ENCODE assay signal across 15 mouse cellular contexts in genomic region chr6:103699482-103699881, GRCm38 (mm10).
"Had no signal": no experiment of that assay in that cellular context is flagged by ENCODE, and none has a peak within 500 bp of the region (broad histone marks: within the 10 kb centered on the region; RNA-seq: fewer than 3 reads in every experiment).

No protein-coding gene starts in this region.

- H3K9me3 ChIP-seq: neural tube, embryonic 15.5 days; stomach, embryonic 15.5 days had no signal

- H3K4me1 ChIP-seq: stomach, embryonic 15.5 days had no signal

- H3K27me3 ChIP-seq: neural tube, embryonic 15.5 days; stomach, embryonic 15.5 days had no signal

- H3K27ac ChIP-seq: neural tube, embryonic 15.5 days; stomach, embryonic 15.5 days; stomach, postnatal 0 days had no signal

- H3K36me3 ChIP-seq: stomach, embryonic 15.5 days had no signal

- H3K4me3 ChIP-seq: neural tube, embryonic 15.5 days; stomach, embryonic 15.5 days had no signal

- H3K4me2 ChIP-seq: neural tube, embryonic 15.5 days; stomach, embryonic 15.5 days had no signal

- H3K9ac ChIP-seq: neural tube, embryonic 15.5 days; stomach, embryonic 15.5 days had no signal

- DNase-seq: retina, postnatal 1 day; right cerebral cortex, adult 18-20 months; right cerebral cortex, postnatal 14 days; right cerebral cortex, postnatal 25 days; right cerebral cortex, postnatal 4 days; spleen, adult 18-20 months; thymus, adult 18-20 months; thymus, adult 2 months; thymus, postnatal 14 days; thymus, postnatal 25 days; thymus, postnatal 36 days; thymus, postnatal 4 days had no signal
